Mouse (Mus musculus) stomach, embryonic 15.5 days (tissue): ENCODE results near the gene Rab40c. TPM values are rescaled to one million over a fixed set of nuclear protein-coding genes. Genes with fewer than 3 reads are reported as not detected.

Experiments used
- ATAC-seq: fragments of 200-750 bp; cut with Nextera tagmentation; 2 replicates; pipeline ENCODE4 v1.8.0; 2017; ENCODE audit warnings: low read depth, moderate number of reproducible peaks, moderate TSS enrichment; ENCODE audit not compliant: insufficient read depth, low FRiP score
- H3K27ac ChIP-seq: fragments of 300-500 bp; sonication (generic); 2 replicates; pipeline ENCODE4 v1.5.1; 2015; ENCODE audit warnings: mild to moderate bottlenecking, inconsistent platforms
- H3K27me3 ChIP-seq: fragments of 300-500 bp; sonication (generic); replicated peaks from 2 replicates; pipeline ENCODE4 v1.6.1; 2015; ENCODE audit warnings: inconsistent platforms
- H3K36me3 ChIP-seq: fragments of 300-500 bp; sonication (generic); 2 replicates; pipeline ENCODE4 v1.6.1; 2015; ENCODE audit warnings: inconsistent platforms
- H3K4me1 ChIP-seq: fragments of 300-500 bp; sonication (generic); 2 replicates; pipeline ENCODE4 v1.6.1; 2015; ENCODE audit warnings: inconsistent platforms
- H3K4me2 ChIP-seq: fragments of 300-500 bp; sonication (generic); 2 replicates; pipeline ENCODE4 v1.6.1; 2015; ENCODE audit warnings: mild to moderate bottlenecking, inconsistent platforms
- H3K4me3 ChIP-seq: fragments of 300-500 bp; sonication (generic); replicated peaks from 2 replicates; pipeline ENCODE4 v1.5.1; 2015; ENCODE audit warnings: inconsistent platforms
- H3K9ac ChIP-seq: fragments of 300-500 bp; sonication (generic); 2 replicates; pipeline ENCODE4 v1.6.1; 2015; ENCODE audit warnings: inconsistent platforms
- H3K9me3 ChIP-seq: fragments of 300-500 bp; sonication (generic); 2 replicates; pipeline ENCODE4 v1.6.1; 2016; ENCODE audit warnings: inconsistent platforms
- WGBS: fragments of 180-500 bp; shearing (Covaris S2); methylation state at CpG from one replicate; pipeline ENCODE4 v1.1.7; 2015; 5-methylcytosine and 5-hydroxymethylcytosine counted together
- polyA plus RNA-seq: library from polyadenylated mRNA; unstranded; fragments of >200 nt; fragmentation: Nextera tagmentation; extraction: Ambion mirVana; gene quantifications from 2 replicates; pipeline ENCODE4 v1.2.1, GENCODE M21; 2015

Gene Rab40c
- polyA plus RNA-seq, 1 experiment from 2014 or later = 27.3 TPM

- Histone ChIP-seq H3K4me2 (no peak within 1 kb of the TSS), H3K9me3 (no peaks in the 10 kb centered on the region), H3K36me3 (no peaks in the 10 kb centered on the region), H3K27ac (no peak within 1 kb of the TSS), H3K4me3 (no peak within 1 kb of the TSS), H3K27me3 (no peaks in the 10 kb centered on the region), H3K9ac (no peak within 1 kb of the TSS), H3K4me1 (peaks cover 14% of the 10 kb centered on the region)
- WGBS = 51% methylated on average over 6 of the region's 6 CpGs
- peak; percentile 59; the same call in 1 of the 2 replicates for ATAC-seq
Observed at GRCm38 (mm10) chr17:25944366-25945163, 25.0 kb upstream of the Rab40c start, which contains the start of the genes Pigq and Nhlrc4. Gene Pigq (minus strand): TSS chr17:25944936. Gene Nhlrc4 (minus strand): TSS chr17:25944961.

- Histone ChIP-seq H3K9ac (no peak overlapping the region), H3K9me3 (no peaks in the 10 kb centered on the region), H3K27me3 (no peaks in the 10 kb centered on the region), H3K4me2 (no peak overlapping the region), H3K36me3 (no peaks in the 10 kb centered on the region), H3K4me3 (no peak overlapping the region), H3K4me1 (peaks cover 14% of the 10 kb centered on the region), H3K27ac (no peak overlapping the region)
- WGBS = 69% methylated on average over 9 of the region's 9 CpGs
- ATAC-seq = no peak
Observed at GRCm38 (mm10) chr17:25943769-25944168, 24.2 kb upstream of the Rab40c start.

GRCm38 (mm10) chr17:25943221-25943620, 23.7 kb upstream of the Rab40c start:
- Histone ChIP-seq H3K27ac (no peak overlapping the region), H3K4me3 (no peak overlapping the region), H3K27me3 (no peaks in the 10 kb centered on the region), H3K4me1 (peaks cover 14% of the 10 kb centered on the region), H3K9ac (no peak overlapping the region), H3K4me2 (no peak overlapping the region), H3K9me3 (no peaks in the 10 kb centered on the region), H3K36me3 (no peaks in the 10 kb centered on the region)
- no peak for ATAC-seq
- 74% methylated on average over 3 of the region's 3 CpGs for WGBS

DNA sequence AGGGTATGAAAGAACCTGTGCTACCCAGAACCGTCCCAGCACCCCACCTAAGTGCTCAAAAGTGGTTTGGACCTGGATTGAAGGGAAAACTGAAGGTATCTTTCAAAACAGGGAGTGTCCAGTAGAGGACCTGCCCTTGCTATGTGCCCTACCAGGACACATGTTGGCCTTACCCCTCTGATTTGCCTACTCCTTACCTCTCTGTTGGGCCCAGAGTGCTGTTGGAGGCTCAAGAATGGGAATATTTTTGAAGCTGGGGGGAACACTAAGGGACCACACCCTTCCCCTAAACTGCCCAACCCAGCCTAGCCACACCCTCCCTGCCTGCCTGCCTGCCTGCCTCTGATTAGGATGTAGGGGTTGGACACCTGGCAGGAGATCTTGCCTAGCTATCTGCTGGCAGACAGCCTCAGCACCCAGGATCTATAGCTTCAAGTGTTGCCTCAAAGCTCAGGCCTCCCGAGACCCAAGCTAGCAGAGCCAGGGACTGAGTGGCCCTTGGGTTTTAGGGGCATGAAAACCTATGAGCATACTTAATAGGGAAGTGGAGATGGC, 23.1 kb upstream of the Rab40c start:
- WGBS = 82% methylated on average over 2 of the region's 2 CpGs
- H3K4me2 ChIP-seq = peak overlapping the region; percentile 65; the same call in 1 of the 2 replicates
- no peak overlapping the region for H3K27ac ChIP-seq
- peak; percentile 83 for ATAC-seq
- no peak overlapping the region for H3K9ac ChIP-seq
- H3K27me3 ChIP-seq = no peaks in the 10 kb centered on the region
- H3K4me3 ChIP-seq = peak overlapping the region; percentile 69
- H3K4me1 ChIP-seq = peaks cover 14% of the 10 kb centered on the region
- no peaks in the 10 kb centered on the region for H3K9me3 ChIP-seq
- H3K36me3 ChIP-seq = no peaks in the 10 kb centered on the region

DNA sequence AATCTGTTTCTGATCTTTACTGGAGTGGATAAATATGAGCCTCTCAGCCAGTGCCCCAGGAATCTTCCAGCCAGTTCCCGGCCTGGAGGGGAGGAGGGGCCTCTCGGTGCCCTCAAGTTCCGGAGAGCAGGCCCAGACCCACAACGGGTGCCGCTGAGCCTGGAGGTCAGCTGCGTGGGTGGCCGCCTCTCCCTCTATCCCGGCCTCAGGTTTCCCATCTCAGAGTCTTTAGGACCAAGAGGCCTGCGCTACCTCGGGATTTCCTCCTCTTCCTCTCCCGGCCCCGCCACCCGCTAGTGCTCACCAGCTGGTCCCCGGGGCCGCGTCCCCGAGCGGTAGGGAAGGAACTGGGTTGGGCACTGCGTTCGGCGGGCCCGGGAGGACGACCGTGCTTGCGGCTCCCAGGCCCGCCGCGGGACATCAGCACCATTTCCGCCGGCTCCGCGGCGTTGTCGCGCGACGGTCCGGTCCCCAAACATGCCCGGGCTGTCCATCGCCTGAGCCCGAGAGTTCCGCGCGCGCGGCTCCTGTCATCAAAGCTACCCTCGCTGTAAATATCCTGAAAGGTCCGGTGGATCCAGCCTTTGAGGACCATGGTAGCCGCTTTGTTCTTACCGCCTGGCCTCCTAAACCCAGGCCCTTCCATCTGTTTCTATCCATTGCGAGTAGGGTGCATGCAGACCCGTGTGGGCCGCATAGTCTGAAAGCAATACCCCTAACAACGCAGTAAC, 22.1 kb upstream of the Rab40c start:
- Histone ChIP-seq H3K4me3 (peak overlapping the region; percentile 69), H3K4me1 (peaks cover 14% of the 10 kb centered on the region), H3K27ac (peak overlapping the region; percentile 78), H3K4me2 (peak overlapping the region; percentile 65), H3K9ac (peak overlapping the region; percentile 69), H3K9me3 (no peaks in the 10 kb centered on the region), H3K36me3 (peaks cover 10% of the 10 kb centered on the region), H3K27me3 (no peaks in the 10 kb centered on the region)
- WGBS = 2% methylated on average over 52 of the region's 54 CpGs
- ATAC-seq = peak; percentile 29; the same call in 1 of the 2 replicates

- no peak for ATAC-seq
- no peak overlapping the region for H3K27ac ChIP-seq
- no peaks in the 10 kb centered on the region for H3K9me3 ChIP-seq
- peaks cover 61% of the 10 kb centered on the region for H3K36me3 ChIP-seq
- 88% methylated on average over 1 of the region's 1 CpGs for WGBS
- H3K9ac ChIP-seq = no peak overlapping the region
- H3K4me2 ChIP-seq = no peak overlapping the region
- H3K4me1 ChIP-seq = no peaks in the 10 kb centered on the region
- no peaks in the 10 kb centered on the region for H3K27me3 ChIP-seq
- no peak overlapping the region for H3K4me3 ChIP-seq
Observed at GRCm38 (mm10) chr17:25934526-25934925, 15.0 kb upstream of the Rab40c start.

DNA sequence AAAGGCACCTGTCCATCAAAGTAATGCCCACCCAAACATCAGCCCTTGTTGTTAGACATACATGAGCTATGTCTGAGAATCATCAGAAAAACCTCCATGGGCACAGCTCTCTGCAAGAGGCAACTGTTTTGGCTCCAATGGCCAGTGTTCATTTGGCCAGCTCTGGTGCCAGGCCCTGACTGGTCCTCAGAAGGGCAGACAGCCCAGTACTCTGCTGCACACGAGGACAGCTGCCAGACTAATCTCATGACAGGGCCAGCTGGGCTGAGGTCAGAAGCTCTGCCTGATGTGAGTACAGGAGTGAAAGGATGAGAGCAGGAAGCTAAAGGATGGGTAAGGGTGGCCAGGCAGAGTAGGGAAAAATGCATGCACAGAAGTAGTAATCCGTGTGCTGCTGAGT, 5.8 kb upstream of the Rab40c start:
- ATAC-seq = no peak

GRCm38 (mm10) chr17:25922120-25922519, 2.6 kb upstream of the Rab40c start:
- H3K9me3 ChIP-seq = no peaks in the 10 kb centered on the region
- H3K4me1 ChIP-seq = peaks cover 19% of the 10 kb centered on the region
- no peak overlapping the region for H3K9ac ChIP-seq
- no peak for ATAC-seq
- H3K27me3 ChIP-seq = no peaks in the 10 kb centered on the region
- peaks cover 7% of the 10 kb centered on the region for H3K36me3 ChIP-seq
- WGBS = 79% methylated on average over 5 of the region's 5 CpGs
- H3K4me2 ChIP-seq = no peak overlapping the region
- H3K4me3 ChIP-seq = no peak overlapping the region
- no peak overlapping the region for H3K27ac ChIP-seq

More for the DNA sequence above, 5.8 kb upstream of the Rab40c start:
- peaks cover 5% of the 10 kb centered on the region; the same call in 1 of the 2 replicates for H3K4me1 ChIP-seq
- no peak overlapping the region for H3K4me3 ChIP-seq
- H3K27ac ChIP-seq = no peak overlapping the region
- no peak overlapping the region for H3K4me2 ChIP-seq
- H3K9ac ChIP-seq = no peak overlapping the region
- 61% methylated on average over 2 of the region's 2 CpGs for whole genome bisulfite sequencing
- H3K27me3 ChIP-seq = no peaks in the 10 kb centered on the region
- peaks cover 29% of the 10 kb centered on the region for H3K36me3 ChIP-seq
- H3K9me3 ChIP-seq = no peaks in the 10 kb centered on the region

GRCm38 (mm10) chr17:25919786-25920642, 487 bp upstream of the Rab40c start:
- H3K9me3 ChIP-seq = no peaks in the 10 kb centered on the region
- peak; percentile 96 for ATAC-seq
- H3K4me2 ChIP-seq = peak overlapping the region; percentile 83
- H3K27ac ChIP-seq = peak overlapping the region; percentile 98
- no peaks in the 10 kb centered on the region for H3K27me3 ChIP-seq
- WGBS = under 1% methylated on average over 35 of the region's 40 CpGs
- no peaks in the 10 kb centered on the region for H3K36me3 ChIP-seq
- peaks cover 19% of the 10 kb centered on the region for H3K4me1 ChIP-seq
- peak overlapping the region; percentile 92 for H3K4me3 ChIP-seq
- peak overlapping the region; percentile 74; the same call in 1 of the 2 replicates for H3K9ac ChIP-seq

- Histone ChIP-seq H3K9me3 (no peaks in the 10 kb centered on the region), H3K4me3 (peak overlapping the region; percentile 92), H3K36me3 (no peaks in the 10 kb centered on the region), H3K4me1 (peaks cover 23% of the 10 kb centered on the region), H3K4me2 (peak overlapping the region; percentile 79), H3K9ac (peak overlapping the region; percentile 88; the same call in 1 of the 2 replicates), H3K27ac (peak overlapping the region; percentile 82; the same call in 1 of the 2 replicates), H3K27me3 (no peaks in the 10 kb centered on the region)
- no peak for ATAC-seq
- WGBS = 74% methylated on average over 9 of the region's 9 CpGs
Observed at GRCm38 (mm10) chr17:25918037-25918750, 1.3 kb downstream of the Rab40c start.
